Mouse (Mus musculus): ENCODE data around the gene Csde1.

Csde1 gene

GRCm38 (mm10) chr3:103066927-103067326 is 46.7 kb downstream of the Csde1 start:
- DNase-seq, result no peak

DNA sequence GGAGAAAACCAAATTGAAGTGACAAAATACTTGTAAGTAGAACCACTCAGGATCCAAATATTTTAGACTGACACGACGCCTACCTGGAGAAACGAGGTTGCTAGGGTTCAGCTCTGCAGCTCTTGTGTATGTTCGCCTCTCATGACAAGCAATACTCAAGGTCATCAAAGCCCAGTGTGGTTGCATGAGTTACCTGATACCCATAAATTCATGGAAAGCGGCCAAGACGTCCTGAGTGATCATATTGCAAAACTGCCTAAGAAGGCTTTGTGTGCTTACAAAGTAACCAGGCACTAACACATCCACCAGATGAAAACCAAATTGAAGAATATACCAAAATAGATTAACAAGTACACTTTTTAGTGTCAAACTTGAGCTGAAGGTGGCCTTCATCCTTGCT is 48.7 kb downstream of the Csde1 start:
- no peak for DNase-seq

DNA sequence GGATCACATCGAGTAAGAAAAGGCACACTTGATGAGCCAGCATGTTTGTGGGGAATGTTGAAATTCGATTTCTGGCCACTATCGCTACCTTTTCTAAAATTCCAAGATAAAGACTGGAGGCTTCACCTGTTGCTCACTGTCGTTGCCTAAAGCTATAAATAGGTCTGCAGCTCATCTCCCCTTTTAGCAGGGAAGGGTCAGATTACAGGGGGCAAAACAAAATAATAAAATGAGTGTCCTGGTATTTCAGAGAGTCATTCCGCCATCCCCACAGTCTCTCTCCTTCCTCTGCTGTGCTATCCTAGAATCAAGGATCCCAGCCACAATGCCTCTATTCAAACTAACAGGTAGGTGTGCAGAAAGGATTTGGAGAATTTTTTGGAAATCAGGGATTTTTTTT is 53.5 kb downstream of the Csde1 start, which contains the start of gene Ampd1:
TSS of gene Ampd1 (plus strand) at position 244 of the 400 bp plus-strand sequence.
- DNase-seq, result no peak

GRCm38 (mm10) chr3:103075871-103076270 is 55.6 kb downstream of the Csde1 start:
- no peak for DNase-seq

DNA sequence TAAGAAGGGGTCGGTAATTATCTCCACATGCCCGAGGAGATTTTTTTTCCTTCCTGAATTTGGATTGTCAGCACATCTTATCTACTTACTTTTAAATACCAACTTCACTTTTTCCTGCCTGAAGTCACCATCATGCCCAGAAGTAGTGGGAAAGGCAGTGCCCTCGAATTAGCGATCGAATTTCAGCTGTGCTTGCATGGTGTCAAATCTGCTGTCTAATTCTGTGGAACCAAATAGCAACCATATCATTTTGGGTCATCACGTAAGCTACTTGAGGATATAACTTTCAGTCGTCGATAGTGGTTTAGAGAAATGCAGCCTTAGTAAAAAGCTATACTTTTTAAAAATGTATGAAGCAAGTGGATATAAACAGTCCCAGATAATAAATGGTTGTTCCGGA is 56.2 kb downstream of the Csde1 start:
- no peak for DNase-seq

DNA sequence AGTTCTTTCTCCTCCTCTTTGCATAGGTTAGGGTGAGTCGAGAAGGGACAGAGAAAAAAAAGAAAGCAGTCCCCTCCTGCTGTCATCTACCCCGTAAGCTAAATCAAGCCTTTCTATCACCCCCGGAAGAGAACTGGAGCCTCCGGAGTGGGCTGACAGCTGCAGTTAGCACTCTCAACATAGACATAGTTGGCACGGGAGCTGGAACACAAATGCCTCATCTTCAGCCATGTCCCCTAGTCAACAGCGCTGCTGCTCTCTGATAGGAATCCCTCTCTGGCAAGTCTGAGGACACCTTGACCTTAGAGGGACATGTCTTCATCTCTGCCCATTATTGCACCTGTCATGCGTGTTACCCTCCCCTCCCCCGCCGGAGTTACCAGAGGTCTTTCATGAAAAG is 59.1 kb downstream of the Csde1 start:
- no peak for DNase-seq

DNA sequence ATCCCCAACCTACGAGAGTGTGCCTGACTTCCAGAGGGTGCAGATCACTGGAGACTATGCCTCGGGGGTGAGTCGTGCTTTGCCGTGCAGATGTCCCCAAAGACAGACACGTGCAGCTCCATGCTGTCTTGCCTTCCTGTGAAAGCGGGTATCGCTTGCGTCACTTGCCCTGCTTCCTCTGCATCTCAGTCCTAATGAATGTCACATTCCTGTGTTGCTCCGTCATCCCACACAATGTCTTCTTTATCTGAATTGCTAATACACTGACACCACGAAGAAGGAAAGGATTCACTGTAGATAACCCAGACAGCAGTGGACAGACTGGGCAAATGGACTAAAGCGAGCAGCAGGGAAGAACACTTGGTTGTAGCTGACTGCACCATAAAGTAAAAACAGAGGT is 60.8 kb downstream of the Csde1 start:
- no peak for DNase-seq

DNA sequence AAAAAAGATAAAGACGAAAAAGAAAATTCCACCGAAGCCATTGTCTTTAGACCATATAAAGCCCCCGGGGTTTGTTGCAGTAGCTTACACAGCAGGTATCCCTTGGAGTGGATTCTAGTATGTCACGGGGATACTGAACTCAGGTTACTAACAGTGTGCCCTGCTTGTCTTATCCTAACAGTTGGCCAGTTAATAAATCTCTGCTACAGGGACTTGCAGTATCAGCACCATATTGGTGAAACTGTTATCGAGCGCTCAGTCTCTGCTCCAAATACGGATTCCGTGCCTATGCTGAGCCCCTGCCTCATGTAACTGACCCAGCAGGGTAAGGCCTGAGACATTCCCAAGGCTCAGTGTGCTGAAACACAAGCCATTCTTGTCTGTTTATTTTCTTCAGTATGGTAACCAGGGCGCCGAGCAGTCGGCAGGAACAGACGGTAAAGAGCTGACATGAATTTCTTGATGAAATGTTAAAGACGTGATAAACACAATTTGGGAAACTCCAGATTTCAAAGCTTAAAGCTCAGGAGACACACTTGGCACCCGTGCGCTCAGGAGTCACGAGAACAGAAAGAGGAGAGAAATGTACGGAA is 61.7 kb downstream of the Csde1 start:
- no peak for DNase-seq

GRCm38 (mm10) chr3:103082761-103083160 is 62.5 kb downstream of the Csde1 start:
- no peak for DNase-seq

DNA sequence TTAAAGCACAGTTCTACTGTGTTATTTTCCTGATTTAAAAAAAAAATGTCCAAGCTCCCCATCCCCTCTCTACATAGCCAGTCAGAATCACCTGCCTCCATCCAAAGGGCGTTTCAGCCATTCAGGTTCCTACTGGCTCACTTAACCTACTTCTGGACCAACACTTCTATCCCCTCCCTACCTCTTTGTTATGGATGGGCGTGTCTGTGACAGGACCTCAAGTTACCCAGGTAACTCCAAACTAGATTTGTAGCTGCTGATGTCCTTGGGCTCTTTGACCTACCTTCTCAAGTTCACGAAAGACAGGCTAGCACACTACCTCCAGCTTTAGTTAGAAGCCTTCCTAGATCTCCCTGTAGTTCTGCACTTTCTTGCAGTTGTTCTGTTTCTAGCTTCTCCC is 65.8 kb downstream of the Csde1 start:
- DNase-seq, result no peak

GRCm38 (mm10) chr3:103091753-103092152 is 71.5 kb downstream of the Csde1 start:
- peak; percentile 35 for DNase-seq

DNA sequence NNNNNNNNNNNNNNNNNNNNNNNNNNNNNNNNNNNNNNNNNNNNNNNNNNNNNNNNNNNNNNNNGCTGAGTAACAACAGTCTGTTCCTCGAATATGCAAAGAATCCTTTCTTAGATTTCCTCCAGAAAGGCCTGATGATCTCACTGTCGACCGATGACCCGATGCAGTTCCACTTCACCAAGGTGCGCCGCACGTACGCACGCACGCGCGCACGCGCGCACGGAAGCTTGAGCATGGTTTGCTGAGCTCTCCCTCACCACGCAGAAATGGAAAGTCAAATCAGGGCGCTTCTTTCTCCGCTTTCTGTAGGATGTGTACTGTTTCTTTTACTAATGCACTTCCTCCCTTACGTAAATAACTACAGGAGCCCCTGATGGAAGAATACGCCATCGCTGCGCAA is 78.4 kb downstream of the Csde1 start:
- DNase-seq, result no peak

DNA sequence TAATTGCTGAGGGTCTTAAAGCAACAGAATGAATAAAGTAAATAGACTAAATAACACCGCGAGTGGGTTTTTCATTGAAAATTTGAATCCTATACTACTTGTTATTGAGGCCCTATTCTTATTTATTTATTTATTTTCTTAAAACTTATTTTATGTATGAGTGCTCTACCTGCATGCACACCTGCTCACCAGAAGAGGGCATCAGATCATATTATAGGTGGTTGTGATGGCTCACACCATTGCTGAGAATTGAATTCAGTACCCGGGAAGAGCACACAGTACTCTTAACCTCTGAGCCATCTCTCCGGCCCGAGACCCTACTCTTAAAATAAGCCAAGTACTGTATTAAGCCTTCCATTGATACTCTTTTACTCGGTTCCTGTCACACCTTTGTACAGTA is 79.4 kb downstream of the Csde1 start:
- DNase-seq, result no peak

GRCm38 (mm10) chr3:103100735-103101134 is 80.5 kb downstream of the Csde1 start:
- no peak for DNase-seq

GRCm38 (mm10) chr3:103101194-103101593 is 81.0 kb downstream of the Csde1 start:
- no peak for DNase-seq

DNA sequence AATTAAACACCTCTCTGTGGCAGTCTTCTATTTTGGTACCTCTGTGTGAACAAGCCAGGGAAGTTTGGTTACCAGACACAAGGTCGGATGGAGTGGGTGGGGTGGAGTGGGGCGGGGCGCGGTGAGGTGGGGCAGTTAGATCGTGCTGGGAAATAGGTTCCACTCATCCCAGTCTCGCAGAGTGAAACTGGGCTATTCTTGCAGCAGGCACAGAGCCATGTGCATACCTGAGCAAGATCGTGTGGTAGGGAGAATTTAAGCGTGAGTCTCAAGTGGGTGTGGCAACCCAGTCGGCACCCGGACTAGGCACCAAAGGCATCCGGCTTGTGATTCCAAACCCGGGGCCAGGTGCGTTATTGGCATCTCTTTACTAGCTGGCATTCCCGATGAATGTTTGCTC is 81.7 kb downstream of the Csde1 start:
- no peak for DNase-seq

GRCm38 (mm10) chr3:103102454-103103390 is 82.5 kb downstream of the Csde1 start, which contains the start of gene Dennd2c:
Gene Dennd2c (plus strand): TSS chr3:103102604.
- peak; percentile 93 for DNase-seq
